Mouse (Mus musculus) MEL (cell line): Measurements from ENCODE around the gene Tnfsf10.

Source experiments
- CTCF ChIP-seq, 3 experiments: IDR thresholded peaks in 2 of 3; conservative IDR thresholded peaks in 1 of 3; 2 replicates each; pipeline ENCODE4 v1.5.1; 2011 to 2012; ENCODE audit warnings: low read length in 3 of 3, low read depth in 2 of 3, mild to moderate bottlenecking in 2 of 3, improper control_type of control experiment in 1 of 3, inconsistent platforms in 1 of 3, mixed read lengths in 1 of 3, moderate library complexity in 1 of 3; ENCODE audit not compliant: control insufficient read depth in 1 of 3, insufficient read depth in 1 of 3, poor library complexity in 1 of 3, severe bottlenecking in 1 of 3
- E2F4 ChIP-seq: IDR thresholded peaks from 2 replicates; pipeline ENCODE4 v1.6.1; 2011; ENCODE audit warnings: low read depth, low read length, improper control_type of control experiment, borderline replicate concordance
- MAFK ChIP-seq: IDR thresholded peaks from 2 replicates; pipeline ENCODE4 v1.6.1; 2011; ENCODE audit warnings: low read depth, mild to moderate bottlenecking, low read length, improper control_type of control experiment, borderline replicate concordance
- MAZ ChIP-seq: IDR thresholded peaks from 2 replicates; pipeline ENCODE4 v1.6.1; 2012; ENCODE audit warnings: low read depth, mild to moderate bottlenecking, inconsistent platforms, low read length, improper control_type of control experiment
- POLR2A ChIP-seq, 2 experiments: IDR thresholded peaks; 2 replicates each; pipeline ENCODE4 v1.6.1; 2011 to 2012; ENCODE audit warnings: low read length in 2 of 2, mild to moderate bottlenecking in 2 of 2, control low read depth in 1 of 2, improper control_type of control experiment in 1 of 2, low read depth in 1 of 2, moderate library complexity in 1 of 2; ENCODE audit not compliant: control insufficient read depth in 1 of 2, insufficient read depth in 1 of 2, poor library complexity in 1 of 2
- USF2 ChIP-seq, 2 experiments: IDR thresholded peaks; 2 replicates each; pipeline ENCODE4 v1.6.1; 2011 to 2012; ENCODE audit warnings: improper control_type of control experiment in 2 of 2, low read length in 2 of 2, borderline replicate concordance in 1 of 2, inconsistent platforms in 1 of 2, low read depth in 1 of 2, mild to moderate bottlenecking in 1 of 2; ENCODE audit not compliant: insufficient read depth in 1 of 2

DNA sequence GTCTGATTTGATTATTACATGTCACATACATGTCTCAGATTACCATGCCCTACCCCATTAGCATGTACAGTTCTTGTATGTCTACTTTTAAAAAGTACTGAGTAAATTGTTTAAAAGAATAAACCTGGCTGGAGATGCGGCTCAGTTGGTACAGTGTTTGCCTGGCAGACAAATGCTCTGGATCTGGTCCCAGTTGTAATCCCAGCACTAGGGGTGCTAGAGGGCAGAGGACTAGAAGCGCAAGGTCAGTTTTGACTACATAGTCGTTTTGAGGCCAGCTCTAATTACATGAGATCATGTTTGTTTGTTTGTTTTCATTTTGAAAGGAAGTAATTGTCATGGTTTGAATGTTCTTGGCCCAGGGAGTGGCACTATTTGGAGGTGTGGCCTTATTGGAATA lies 68.0 kb downstream of the Tnfsf10 start:
- no peak for TF ChIP-seq MAFK
- TF ChIP-seq CTCF (IDR thresholded peaks at IDR 0.05 in 2 of 3, conservative IDR thresholded peaks at IDR 0.05 in 1 of 3; ENCODE audit: control insufficient read depth in 1 of 3, insufficient read depth in 1 of 3, low read depth in 2 of 3, low read length in 3 of 3, poor library complexity in 1 of 3, severe bottlenecking in 1 of 3) = no peak
- no peak for TF ChIP-seq USF2 (IDR thresholded peaks at IDR 0.05; ENCODE audit: borderline replicate concordance in 1 of 2, insufficient read depth in 1 of 2, low read depth in 1 of 2, low read length in 2 of 2)
- TF ChIP-seq E2F4 = no peak
- no peak for TF ChIP-seq MAZ
- no peak for TF ChIP-seq POLR2A (IDR thresholded peaks at IDR 0.05; ENCODE audit: control insufficient read depth in 1 of 2, insufficient read depth in 1 of 2, low read depth in 1 of 2, low read length in 2 of 2, poor library complexity in 1 of 2)
